Mouse (Mus musculus) c-Kit-positive CD71-negative TER-119-negative erythroid progenitor cells, embryonic 14.5 days (primary cell): ENCODE data around the gene Cldn22.
"Not testable (repeated sequence)": the region's sequence is repeated elsewhere in the genome, so short reads cannot be mapped to it uniquely, and the experiment has no call there.

ENCODE experiments used
- DNase-seq: peaks from one replicate; pipeline ENCODE4 v3.0.0-alpha.2; 2013; ENCODE audit warnings: low read depth

Cldn22 gene

GRCm38 (mm10) chr8:47824182-47824581, at the start of gene Cldn22:
Cldn22 (plus strand) TSS chr8:47824482.
- no peak for DNase-seq

GRCm38 (mm10) chr8:47777415-47777814, 46.9 kb upstream of the Cldn22 start:
- DNase-seq = no peak

- DNase-seq = no peak
Measured at GRCm38 (mm10) chr8:47779589-47779988, 44.7 kb upstream of the Cldn22 start.

GRCm38 (mm10) chr8:47781881-47782280, 42.4 kb upstream of the Cldn22 start:
- no peak for DNase-seq

DNA sequence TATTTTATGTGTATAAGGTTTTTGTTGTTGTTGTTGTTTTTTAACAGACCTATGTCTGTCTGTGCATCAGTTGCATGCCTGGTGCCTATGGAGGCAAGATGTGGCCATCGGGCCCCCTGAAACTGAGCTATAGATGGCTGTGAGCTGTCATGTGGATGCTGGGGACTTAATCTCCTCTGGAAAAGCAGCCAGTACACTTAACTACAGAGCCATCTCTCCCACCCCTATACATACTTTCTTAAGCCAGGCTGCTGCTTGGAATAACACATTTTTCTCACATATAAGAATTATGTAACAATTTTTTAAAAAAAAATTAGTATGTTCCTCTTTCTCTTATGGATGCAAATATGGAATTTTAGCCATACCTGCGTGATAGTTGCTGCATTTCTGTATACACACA, 40.7 kb upstream of the Cldn22 start:
- DNase-seq = no peak

- DNase-seq = no peak
Measured at GRCm38 (mm10) chr8:47783944-47784343, 40.3 kb upstream of the Cldn22 start.

DNA sequence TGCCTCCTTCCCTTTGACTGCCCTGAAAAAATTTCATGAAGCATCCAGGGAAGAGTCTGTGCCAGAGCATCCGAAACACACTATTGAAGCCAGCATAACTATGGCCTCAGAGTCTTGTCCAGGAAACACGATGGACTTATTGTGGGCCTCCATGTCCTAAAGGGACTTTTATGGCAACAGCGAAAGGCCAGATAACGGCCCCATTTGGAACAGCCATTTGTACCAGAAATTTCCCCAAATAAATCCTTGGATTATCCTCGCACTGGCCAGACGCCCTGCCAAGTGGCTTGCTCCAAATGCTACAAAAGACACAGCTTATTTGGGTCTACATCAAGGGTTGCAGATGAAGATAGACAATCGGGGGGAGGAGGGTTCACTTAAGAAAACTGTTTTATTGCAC, 39.8 kb upstream of the Cldn22 start:
- no peak for DNase-seq

DNA sequence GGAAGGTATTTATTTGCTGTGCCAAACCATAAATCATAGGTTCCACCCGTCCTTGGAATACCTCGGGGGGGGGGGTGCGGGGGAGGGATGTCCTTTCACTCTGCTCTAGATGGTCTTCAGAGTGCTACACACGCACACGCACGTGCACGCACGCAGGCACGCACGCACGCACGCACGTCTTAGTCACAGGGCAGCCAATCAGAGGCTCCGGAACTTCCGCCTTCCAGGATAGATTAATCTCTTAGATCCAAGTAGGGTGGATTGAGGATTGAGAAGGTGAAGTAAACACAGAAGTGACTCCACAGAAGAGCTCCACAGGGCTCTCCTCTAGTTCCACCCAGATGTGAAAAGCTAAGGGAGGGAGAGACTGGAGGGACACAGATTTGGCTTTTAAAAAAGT, 38.0 kb upstream of the Cldn22 start:
- no peak for DNase-seq

DNA sequence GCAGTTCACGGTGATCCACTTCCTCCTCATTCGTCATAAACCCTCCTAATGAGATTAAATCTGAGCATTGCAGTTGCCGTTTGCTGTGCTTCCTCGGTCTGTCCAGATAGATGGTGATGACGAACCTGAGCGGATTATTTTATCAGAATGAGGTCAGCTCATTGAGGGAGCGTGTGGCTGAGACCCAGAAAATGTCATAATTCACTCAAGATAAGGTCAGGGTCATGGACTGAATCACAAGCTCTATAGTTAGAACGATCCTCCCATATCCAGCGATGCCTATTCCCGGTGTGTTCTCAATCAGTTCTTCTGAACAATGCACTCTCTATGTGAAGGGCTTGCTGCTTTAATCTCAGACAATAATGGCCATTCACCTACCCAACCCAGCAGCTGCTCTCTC, 36.6 kb upstream of the Cldn22 start:
- DNase-seq = no peak

DNA sequence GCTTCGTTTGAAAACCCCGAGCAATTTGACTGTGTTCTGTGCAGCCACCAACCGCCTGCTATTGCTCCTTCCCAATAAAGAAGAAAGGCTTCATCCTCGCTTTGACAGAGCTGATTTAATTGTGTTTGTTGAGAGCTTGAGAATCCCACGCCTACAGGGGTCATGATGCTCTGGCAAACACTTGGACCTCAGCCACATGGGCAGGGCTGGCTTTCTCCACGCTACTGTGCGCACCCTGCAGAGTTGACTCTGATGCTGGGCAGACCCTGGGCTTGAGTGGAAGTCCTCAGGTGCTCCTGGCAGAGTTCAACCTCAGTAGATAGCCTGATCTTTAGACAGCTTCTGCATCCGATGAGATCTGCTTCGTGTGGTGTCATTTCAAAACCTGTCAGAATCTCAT, 32.3 kb upstream of the Cldn22 start:
- DNase-seq = no peak

DNA sequence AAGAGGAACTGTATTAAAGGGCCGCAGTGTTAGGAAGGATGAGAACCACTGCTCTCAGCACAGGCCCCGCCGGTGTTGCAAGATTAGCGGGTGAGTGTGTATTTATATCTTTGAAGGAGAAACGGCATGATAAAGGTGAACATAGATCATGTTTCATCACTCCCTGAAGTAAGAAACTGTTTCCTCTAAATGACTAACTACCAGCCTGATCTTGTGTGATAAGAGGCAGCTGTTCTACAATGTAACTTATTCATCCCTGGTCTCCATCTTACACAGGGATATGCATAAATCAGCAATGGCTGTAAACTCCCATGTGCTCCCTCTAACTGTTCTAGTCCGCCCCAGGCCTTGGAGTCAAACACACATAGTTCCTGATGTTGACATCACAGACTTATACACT, 24.8 kb upstream of the Cldn22 start:
- no peak for DNase-seq

DNA sequence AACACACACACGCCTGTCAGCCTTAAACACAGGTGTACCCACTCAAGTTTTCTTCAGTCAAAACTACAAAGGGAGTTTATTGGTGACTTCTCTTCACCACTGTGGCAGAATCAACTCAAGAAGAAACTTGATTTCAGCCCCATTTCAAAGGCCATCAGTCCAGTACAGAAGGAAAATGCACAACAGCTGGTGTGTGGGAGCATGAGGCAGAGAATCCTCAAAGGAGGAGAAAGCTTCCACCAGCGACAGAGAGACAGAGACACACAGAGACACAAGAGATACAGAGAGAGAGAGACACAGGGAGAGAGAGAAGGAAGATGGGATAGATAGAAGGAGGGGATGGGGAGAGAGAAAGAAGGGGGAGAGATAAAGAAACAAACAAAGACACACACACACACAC, 21.9 kb upstream of the Cldn22 start:
- no peak for DNase-seq

DNA sequence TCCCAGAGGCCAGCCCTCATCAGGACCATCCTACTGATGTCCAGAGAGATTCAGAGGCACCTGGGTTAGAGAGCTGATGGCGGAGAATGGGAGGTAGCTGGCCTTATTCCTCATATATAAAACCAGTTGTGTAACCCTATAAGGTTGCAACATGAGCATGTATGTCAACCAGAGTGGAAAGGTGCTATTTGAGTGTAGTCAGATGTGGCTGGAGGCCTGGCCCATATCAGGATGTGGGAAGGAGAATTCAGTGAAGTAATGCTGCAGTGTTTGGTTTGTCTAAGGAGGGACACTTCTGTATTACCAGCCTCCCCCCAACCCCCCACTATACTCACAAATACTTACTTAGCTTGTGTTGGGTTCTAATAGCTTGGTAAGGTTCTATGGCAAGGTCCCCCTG, 20.0 kb upstream of the Cldn22 start:
- DNase-seq = no peak

DNA sequence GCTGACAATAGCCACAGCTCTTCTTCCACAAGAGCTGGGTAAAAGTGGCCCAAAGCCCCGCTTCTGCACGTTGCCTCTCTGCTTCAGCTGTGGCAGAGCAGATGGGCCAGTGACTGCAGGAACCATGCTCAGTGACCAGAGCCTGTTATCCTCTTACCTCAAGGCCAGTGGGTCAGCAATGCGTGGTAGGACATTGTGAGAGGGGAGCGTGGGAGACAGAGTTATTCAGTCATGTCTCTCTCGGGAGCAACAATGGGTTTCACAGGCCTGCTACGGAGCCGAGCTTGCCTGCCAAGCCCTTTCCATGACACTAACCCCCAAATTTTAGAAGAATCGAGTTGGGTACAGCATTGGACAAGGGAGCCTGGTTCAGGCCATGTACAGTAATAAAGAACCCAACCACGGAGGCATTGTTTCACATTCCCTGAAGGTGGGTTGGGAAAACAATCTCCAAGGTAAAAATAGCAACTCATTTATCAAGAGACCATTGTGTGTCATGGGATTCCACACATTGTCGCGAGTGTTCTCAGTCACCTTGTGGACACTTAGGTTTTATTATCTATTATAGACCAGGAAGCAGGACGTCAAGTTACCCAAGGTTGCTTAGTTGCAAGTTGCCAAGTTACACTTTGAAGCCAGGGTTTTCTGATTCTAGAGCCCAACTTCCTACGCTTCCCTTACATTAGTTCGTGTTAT, 14.2 kb upstream of the Cldn22 start:
- no peak for DNase-seq

DNA sequence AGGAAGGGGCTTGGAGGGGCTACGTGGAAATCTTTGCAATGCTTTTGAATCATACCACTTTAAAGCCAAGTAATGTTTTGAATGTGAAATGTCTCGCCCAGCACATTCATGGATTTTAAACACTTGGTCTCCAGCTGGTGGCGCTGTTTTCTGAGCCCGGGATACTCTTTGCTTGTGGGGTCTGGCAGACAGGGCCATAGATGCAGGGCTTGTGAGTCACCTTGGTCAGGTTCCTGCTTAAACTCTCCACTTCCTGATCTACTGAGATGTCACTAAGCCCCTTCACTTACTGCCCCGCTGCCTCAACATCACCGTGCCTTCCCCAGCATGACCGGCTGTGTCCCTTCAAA, 13.6 kb upstream of the Cldn22 start:
- no peak for DNase-seq

GRCm38 (mm10) chr8:47811221-47811620, 13.1 kb upstream of the Cldn22 start:
- no peak for DNase-seq

DNA sequence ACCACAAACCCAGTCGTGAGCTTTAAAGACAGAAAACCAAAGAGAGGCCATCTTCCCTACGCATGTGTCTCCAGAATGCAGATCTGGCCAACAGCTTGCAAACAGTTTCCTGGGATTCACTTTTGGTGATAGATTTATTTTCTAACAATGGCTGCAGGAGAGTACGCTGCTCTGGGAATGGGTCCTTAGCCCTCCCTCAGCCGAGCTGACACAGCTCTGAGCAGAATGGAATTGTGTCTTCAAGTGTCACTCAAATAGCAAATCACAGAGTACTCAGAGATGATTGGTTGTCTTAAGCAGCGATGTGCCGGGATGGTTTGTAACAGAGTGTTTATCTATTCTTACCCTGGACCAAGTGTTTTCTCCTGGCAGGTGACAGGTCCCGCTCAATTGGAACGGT, 5.2 kb upstream of the Cldn22 start:
- DNase-seq = no peak

GRCm38 (mm10) chr8:47820914-47821772, 3.1 kb upstream of the Cldn22 start:
- no peak for DNase-seq

DNA sequence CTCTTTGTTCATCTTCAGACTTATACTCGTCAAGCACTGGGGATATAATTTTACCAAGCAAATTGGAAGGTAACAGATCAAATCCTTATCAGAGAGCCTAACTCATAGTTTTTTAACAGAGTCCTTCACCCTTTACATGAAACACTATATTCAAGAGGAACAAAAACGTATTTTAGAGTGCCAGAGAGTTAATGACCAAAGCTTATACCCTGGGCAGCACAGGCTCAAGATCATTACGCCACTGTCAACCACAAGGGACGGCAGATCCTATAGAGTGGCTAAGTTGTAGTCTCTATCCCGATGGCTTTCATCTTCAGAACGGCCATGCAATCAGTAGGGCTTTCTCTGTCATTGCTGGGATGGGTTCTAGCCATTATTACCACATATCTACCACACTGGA, 2.4 kb upstream of the Cldn22 start, which contains the start of gene Cldn24:
Gene Cldn24, plus strand, starts transcription at position 301 of the 400 bp plus-strand sequence.
- DNase-seq = no peak

- DNase-seq = not testable (repeated sequence)
Measured at GRCm38 (mm10) chr8:47822541-47822940, 1.7 kb upstream of the Cldn22 start.

DNA sequence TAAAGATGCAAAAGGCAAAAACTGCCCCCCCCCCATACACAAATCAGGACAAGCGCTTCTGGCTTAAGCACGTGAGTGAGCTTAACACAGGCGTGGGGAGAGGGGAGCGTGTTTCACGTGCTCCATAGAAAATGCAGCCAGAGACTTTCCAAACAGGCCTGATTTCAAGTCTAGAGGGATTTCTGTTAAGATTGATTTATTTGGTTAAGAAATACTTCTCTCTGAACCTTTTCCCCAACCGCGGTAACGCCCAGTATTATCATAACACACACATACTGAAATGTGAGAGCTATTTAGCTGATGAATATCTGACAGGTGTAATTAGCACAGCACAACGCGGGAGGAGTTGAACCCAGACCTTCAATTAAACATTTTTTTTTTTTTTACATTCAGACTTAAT, 505 bp upstream of the Cldn22 start:
- no peak for DNase-seq

DNA sequence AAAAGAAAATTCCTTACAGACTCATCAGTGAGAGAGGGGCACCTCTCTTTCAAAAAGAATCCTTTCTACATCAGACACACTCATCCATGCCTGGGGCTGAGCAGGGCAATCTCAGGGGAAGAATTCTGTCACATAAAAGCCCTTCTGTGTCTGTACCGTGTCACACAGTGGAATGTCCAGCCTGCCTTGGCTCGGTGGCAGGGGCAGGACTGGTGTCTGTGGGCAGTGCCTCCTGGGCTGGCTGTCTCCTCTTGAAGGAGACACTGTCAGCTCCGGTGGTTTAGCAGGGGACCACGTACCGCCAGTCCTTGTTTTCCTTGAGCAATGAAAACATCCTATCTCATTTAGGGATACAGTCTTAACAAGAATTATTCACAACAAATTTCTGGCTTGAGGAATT, 1.3 kb downstream of the Cldn22 start:
- no peak for DNase-seq

- DNase-seq = no peak
Measured at GRCm38 (mm10) chr8:47826911-47827310, 2.6 kb downstream of the Cldn22 start.

DNA sequence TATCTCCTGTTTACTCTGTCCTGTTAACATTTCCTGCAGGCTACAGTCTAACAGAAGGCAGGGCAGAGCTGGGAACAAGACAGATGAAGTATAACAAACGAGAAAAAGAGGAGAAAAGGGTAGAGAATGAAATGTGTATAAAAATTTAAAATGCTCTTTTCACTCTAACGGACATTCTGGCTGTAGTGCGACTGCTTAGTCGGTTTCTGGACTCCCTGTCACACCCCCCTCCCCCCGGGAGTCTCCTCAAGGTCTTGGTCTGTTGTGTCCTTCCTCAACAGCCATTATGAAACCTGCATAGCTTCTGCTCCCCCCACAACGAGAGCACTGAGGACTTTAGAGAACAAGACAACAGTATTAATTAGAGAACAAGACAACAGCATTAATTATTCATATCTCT, 8.3 kb downstream of the Cldn22 start:
- DNase-seq = no peak
